Mouse (Mus musculus): ENCODE results near the gene Pdss2. TPM values are rescaled to one million over a fixed set of nuclear protein-coding genes. Genes with fewer than 3 reads are reported as not detected.

Pdss2 gene
- total RNA-seq, 4 experiments from 2014 or later, result 35.6 to 37.5 (median 36.0) TPM

GRCm38 (mm10) chr10:43310781-43311392 is 89.6 kb downstream of the Pdss2 start:
- peak; percentile 3 for DNase-seq (ENCODE audit: low spot score)

GRCm38 (mm10) chr10:43312211-43312610 is 90.9 kb downstream of the Pdss2 start:
- DNase-seq (ENCODE audit: low spot score), result no peak

GRCm38 (mm10) chr10:43312658-43313417 is 91.6 kb downstream of the Pdss2 start:
- DNase-seq (ENCODE audit: low spot score), result no peak

- DNase-seq (ENCODE audit: low spot score), result no peak
Observed at GRCm38 (mm10) chr10:43315228-43315627, 93.9 kb downstream of the Pdss2 start.

- no peak for DNase-seq (ENCODE audit: low spot score)
Observed at GRCm38 (mm10) chr10:43317327-43317951, 96.2 kb downstream of the Pdss2 start.

GRCm38 (mm10) chr10:43321019-43321418 is 99.7 kb downstream of the Pdss2 start:
- no peak for DNase-seq (ENCODE audit: low spot score)

GRCm38 (mm10) chr10:43322446-43323178 is 101.3 kb downstream of the Pdss2 start:
- no peak for DNase-seq (ENCODE audit: low spot score)

- no peak for DNase-seq (ENCODE audit: low spot score)
Observed at GRCm38 (mm10) chr10:43323386-43323785, 102.1 kb downstream of the Pdss2 start.

- DNase-seq (ENCODE audit: low spot score), result no peak
Observed at GRCm38 (mm10) chr10:43329813-43330212, 108.5 kb downstream of the Pdss2 start.

- DNase-seq (ENCODE audit: low spot score), result no peak
Observed at GRCm38 (mm10) chr10:43330691-43331090, 109.4 kb downstream of the Pdss2 start.

- DNase-seq (ENCODE audit: low spot score), result no peak
Observed at GRCm38 (mm10) chr10:43331931-43332701, 110.8 kb downstream of the Pdss2 start.

GRCm38 (mm10) chr10:43335874-43336273 is 114.6 kb downstream of the Pdss2 start:
- DNase-seq (ENCODE audit: low spot score), result no peak

GRCm38 (mm10) chr10:43337110-43337509 is 115.8 kb downstream of the Pdss2 start:
- DNase-seq (ENCODE audit: low spot score), result no peak

- DNase-seq (ENCODE audit: low spot score), result no peak
Observed at GRCm38 (mm10) chr10:43339811-43340210, 118.5 kb downstream of the Pdss2 start.

- DNase-seq (ENCODE audit: low spot score), result no peak
Observed at GRCm38 (mm10) chr10:43349718-43350117, 128.4 kb downstream of the Pdss2 start.

GRCm38 (mm10) chr10:43357884-43358283 is 136.6 kb downstream of the Pdss2 start:
- DNase-seq (ENCODE audit: low spot score), result no peak

GRCm38 (mm10) chr10:43362947-43363346 is 141.7 kb downstream of the Pdss2 start:
- no peak for DNase-seq (ENCODE audit: low spot score)

GRCm38 (mm10) chr10:43363431-43363851 is 142.2 kb downstream of the Pdss2 start:
- no peak for DNase-seq (ENCODE audit: low spot score)

GRCm38 (mm10) chr10:43365909-43366308 is 144.6 kb downstream of the Pdss2 start:
- DNase-seq (ENCODE audit: low spot score), result no peak

- no peak for DNase-seq (ENCODE audit: low spot score)
Observed at GRCm38 (mm10) chr10:43368611-43369010, 147.3 kb downstream of the Pdss2 start.

- peak; percentile 64 for DNase-seq (ENCODE audit: low spot score)
Observed at GRCm38 (mm10) chr10:43372315-43372714, 151.0 kb downstream of the Pdss2 start.

Measured in heart, adult 8-10 months (tissue).